Mouse (Mus musculus) forebrain, embryonic 16.5 days (tissue): ENCODE results near the gene Tmem144. TPM values are rescaled to one million over a fixed set of nuclear protein-coding genes. Genes with fewer than 3 reads are reported as not detected.

Source experiments
- ATAC-seq: fragments of 200-750 bp; cut with Nextera tagmentation; 2 replicates; pipeline ENCODE4 v1.8.0; 2017; ENCODE audit warnings: mild to moderate bottlenecking, moderate library complexity
- H3K27ac ChIP-seq: fragments of 300-500 bp; sonication (generic); 2 replicates; pipeline ENCODE4 v1.5.1; 2014; ENCODE audit warnings: low read length, control low read depth
- H3K27me3 ChIP-seq: fragments of 300-500 bp; sonication (generic); replicated peaks from 2 replicates; pipeline ENCODE4 v1.6.1; 2014; ENCODE audit warnings: low read length; ENCODE audit not compliant: control insufficient read depth, insufficient read depth
- H3K36me3 ChIP-seq: fragments of 300-500 bp; sonication (generic); 2 replicates; pipeline ENCODE4 v1.6.1; 2014; ENCODE audit not compliant: control insufficient read depth, insufficient read depth
- H3K4me1 ChIP-seq: fragments of 300-500 bp; sonication (generic); replicated peaks from 2 replicates; pipeline ENCODE4 v1.6.1; 2014; ENCODE audit warnings: low read length; ENCODE audit not compliant: control insufficient read depth, insufficient read depth
- H3K4me2 ChIP-seq: fragments of 300-500 bp; sonication (generic); 2 replicates; pipeline ENCODE4 v1.6.1; 2014; ENCODE audit warnings: mild to moderate bottlenecking, low read length, control low read depth
- H3K4me3 ChIP-seq: fragments of 300-500 bp; sonication (generic); replicated peaks from 2 replicates; pipeline ENCODE4 v1.5.1; 2014; ENCODE audit warnings: mild to moderate bottlenecking, low read length, control low read depth
- H3K9ac ChIP-seq: fragments of 300-500 bp; sonication (generic); replicated peaks from 2 replicates; pipeline ENCODE4 v1.6.1; 2014; ENCODE audit warnings: low read depth, low read length, control low read depth
- H3K9me3 ChIP-seq: fragments of 300-500 bp; sonication (generic); 2 replicates; pipeline ENCODE4 v1.6.1; 2016; ENCODE audit warnings: low read length; ENCODE audit not compliant: control insufficient read depth
- WGBS: fragments of 180-500 bp; shearing (Covaris S2); extraction: QIAGEN DNeasy Blood & Tissue Kit; methylation state at CpG from one replicate; pipeline ENCODE4 v1.1.7; 2014; 5-methylcytosine and 5-hydroxymethylcytosine counted together
- polyA plus RNA-seq: library from polyadenylated mRNA; unstranded; fragments of >200 nt; fragmentation: Nextera tagmentation; extraction: Ambion mirVana; gene quantifications from 2 replicates; pipeline ENCODE4 v1.2.1, GENCODE M21; 2015

Tmem144 gene
- polyA plus RNA-seq, 1 experiment from 2014 or later = 1.9 TPM

DNA sequence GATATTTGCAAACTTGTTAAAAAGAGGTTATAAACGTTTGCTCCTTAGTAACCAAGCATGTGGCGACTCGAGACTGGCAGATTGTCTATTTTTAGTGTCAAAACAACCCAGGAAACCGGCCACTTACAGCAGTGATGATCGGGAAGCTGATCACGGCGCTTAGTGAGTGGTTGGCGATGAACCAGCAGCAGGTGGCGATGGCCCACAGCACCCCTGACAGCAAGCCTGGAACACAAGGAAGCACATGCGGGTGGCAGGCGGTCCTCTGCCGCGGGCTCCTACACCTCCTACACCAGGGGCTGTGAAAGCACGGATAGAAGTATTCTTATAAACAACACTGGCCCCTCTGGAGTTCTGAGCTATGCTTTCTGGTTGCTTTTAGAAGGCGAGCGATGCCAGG is 31.4 kb downstream of the Tmem144 start:
- H3K4me3 ChIP-seq = no peak overlapping the region
- H3K9ac ChIP-seq = no peak overlapping the region
- no peak overlapping the region for H3K4me2 ChIP-seq
- H3K9me3 ChIP-seq = no peaks in the 10 kb centered on the region
- no peak for ATAC-seq
- WGBS = 83% methylated on average over 16 of the region's 16 CpGs
- peaks cover 2% of the 10 kb centered on the region; the same call in 1 of the 2 replicates for H3K4me1 ChIP-seq
- H3K27ac ChIP-seq = no peak overlapping the region
- H3K36me3 ChIP-seq = no peaks in the 10 kb centered on the region
- no peaks in the 10 kb centered on the region for H3K27me3 ChIP-seq

DNA sequence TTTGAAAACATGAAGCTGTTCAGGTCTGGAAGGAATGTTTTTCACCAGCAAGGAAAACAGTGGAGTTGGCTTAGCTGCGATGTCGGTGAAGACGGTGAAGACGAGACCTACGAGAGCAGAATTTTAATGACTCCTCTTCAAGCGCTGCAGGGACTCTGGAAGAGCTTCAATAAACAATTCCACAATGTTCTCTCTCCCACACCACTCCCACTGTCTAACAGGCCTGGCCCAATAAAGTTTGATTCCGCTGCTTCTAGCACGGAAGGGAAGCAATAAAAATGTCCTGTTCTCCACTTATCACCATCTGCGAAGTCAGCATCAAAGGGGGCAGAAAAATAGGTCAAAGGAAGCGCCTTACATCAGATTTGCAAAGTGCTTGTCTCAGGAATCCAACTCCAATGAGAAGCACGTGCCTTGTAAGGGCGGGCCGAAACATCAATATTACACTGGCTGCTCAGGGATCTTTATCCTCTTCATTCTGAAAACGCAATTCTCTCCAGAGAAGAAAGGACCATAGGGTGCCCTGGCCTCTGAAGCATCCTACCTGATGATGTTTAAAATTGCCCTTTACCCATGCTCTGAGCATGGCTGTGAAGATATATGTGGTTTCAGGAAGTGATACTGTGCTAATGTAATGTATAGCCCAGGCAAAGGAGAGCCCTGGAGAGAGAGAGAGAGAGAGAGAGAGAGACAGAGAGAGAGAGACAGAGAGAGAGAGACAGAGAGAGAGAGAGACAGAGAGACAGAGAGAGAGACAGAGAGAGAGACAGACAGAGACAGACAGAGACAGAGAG is 34.2 kb downstream of the Tmem144 start:
- H3K4me1 ChIP-seq = peaks cover 5% of the 10 kb centered on the region
- no peak overlapping the region for H3K4me2 ChIP-seq
- WGBS = 56% methylated on average over 14 of the region's 14 CpGs
- no peak overlapping the region for H3K4me3 ChIP-seq
- H3K9ac ChIP-seq = no peak overlapping the region
- no peaks in the 10 kb centered on the region for H3K27me3 ChIP-seq
- no peaks in the 10 kb centered on the region for H3K36me3 ChIP-seq
- ATAC-seq = no peak
- H3K27ac ChIP-seq = no peak overlapping the region
- no peaks in the 10 kb centered on the region for H3K9me3 ChIP-seq

DNA sequence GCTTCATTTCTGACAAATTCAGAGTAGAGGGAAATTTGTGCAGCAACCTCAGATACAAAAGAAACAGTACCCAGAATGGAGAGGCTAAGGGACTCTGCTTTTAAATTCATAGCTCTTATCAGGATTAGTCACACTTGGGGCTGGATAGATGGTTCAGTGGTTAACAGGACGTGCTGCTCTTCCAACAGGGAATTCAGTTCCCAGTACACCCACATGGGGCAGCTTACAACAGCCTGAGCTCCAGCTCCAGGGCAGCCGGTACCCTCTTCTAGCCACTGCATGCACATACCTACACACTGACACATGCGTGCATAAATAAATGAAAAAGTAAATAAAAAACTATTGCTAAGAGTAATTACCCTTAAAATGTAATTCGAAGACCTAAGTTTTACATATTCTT is 36.3 kb downstream of the Tmem144 start:
- Histone ChIP-seq H3K36me3 (no peaks in the 10 kb centered on the region), H3K4me1 (peaks cover 5% of the 10 kb centered on the region), H3K4me3 (no peak overlapping the region), H3K27me3 (no peaks in the 10 kb centered on the region), H3K9me3 (no peaks in the 10 kb centered on the region), H3K9ac (no peak overlapping the region), H3K4me2 (no peak overlapping the region), H3K27ac (no peak overlapping the region)
- 83% methylated on average over 4 of the region's 4 CpGs for WGBS
- ATAC-seq = no peak

GRCm38 (mm10) chr3:79813814-79814490 is 38.6 kb downstream of the Tmem144 start:
- H3K4me3 ChIP-seq = no peak overlapping the region; the same call in 1 of the 2 replicates
- ATAC-seq = peak; percentile 90
- H3K36me3 ChIP-seq = no peaks in the 10 kb centered on the region
- peak overlapping the region; percentile 45 for H3K4me2 ChIP-seq
- peaks cover 5% of the 10 kb centered on the region for H3K4me1 ChIP-seq
- no peaks in the 10 kb centered on the region for H3K9me3 ChIP-seq
- no peak overlapping the region for H3K27ac ChIP-seq
- H3K27me3 ChIP-seq = no peaks in the 10 kb centered on the region
- WGBS = 29% methylated on average over 19 of the region's 19 CpGs
- 0 out of 2 replicates have a peak overlapping the region, but pooled peaks have one; percentile 37 for H3K9ac ChIP-seq

GRCm38 (mm10) chr3:79812042-79812441 is 40.5 kb downstream of the Tmem144 start:
- Histone ChIP-seq H3K9me3 (no peaks in the 10 kb centered on the region), H3K4me2 (no peak overlapping the region), H3K36me3 (no peaks in the 10 kb centered on the region), H3K27ac (no peak overlapping the region), H3K9ac (no peak overlapping the region), H3K4me1 (peaks cover 2% of the 10 kb centered on the region; the same call in 1 of the 2 replicates), H3K4me3 (no peak overlapping the region), H3K27me3 (no peaks in the 10 kb centered on the region)
- ATAC-seq = no peak
- 91% methylated on average over 2 of the region's 2 CpGs for WGBS

- H3K9me3 ChIP-seq = no peaks in the 10 kb centered on the region
- H3K9ac ChIP-seq = no peak overlapping the region
- no peak overlapping the region for H3K4me2 ChIP-seq
- 47% methylated on average over 3 of the region's 3 CpGs for WGBS
- peaks cover 2% of the 10 kb centered on the region; the same call in 1 of the 2 replicates for H3K4me1 ChIP-seq
- H3K36me3 ChIP-seq = no peaks in the 10 kb centered on the region
- no peaks in the 10 kb centered on the region for H3K27me3 ChIP-seq
- no peak overlapping the region for H3K27ac ChIP-seq
- no peak overlapping the region for H3K4me3 ChIP-seq
- ATAC-seq = no peak
These were observed 40.9 kb downstream of the Tmem144 start for GRCm38 (mm10) chr3:79811632-79812031.

DNA sequence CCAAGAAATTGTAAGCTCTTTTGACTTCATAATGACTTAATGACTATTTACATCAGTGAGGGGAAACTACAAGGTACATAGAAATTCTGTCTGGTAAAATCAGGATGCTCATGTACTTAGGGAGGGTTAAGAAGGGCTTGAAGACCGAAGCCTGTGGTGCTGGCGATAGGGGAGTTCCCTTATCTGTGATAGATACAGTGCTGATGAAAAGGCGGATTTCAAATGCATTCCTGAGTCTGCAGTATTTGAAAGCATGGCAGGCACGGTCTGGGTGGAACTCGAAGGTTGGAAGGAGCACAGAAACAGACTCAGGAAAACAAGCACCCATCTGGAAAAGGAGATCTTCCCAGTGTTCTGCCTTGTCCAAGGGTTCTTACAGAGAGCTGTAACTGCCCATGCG is 42.0 kb downstream of the Tmem144 start:
- Histone ChIP-seq H3K9ac (no peak overlapping the region), H3K4me3 (no peak overlapping the region), H3K27ac (no peak overlapping the region), H3K4me1 (peaks cover 2% of the 10 kb centered on the region; the same call in 1 of the 2 replicates), H3K36me3 (no peaks in the 10 kb centered on the region), H3K27me3 (no peaks in the 10 kb centered on the region), H3K9me3 (no peaks in the 10 kb centered on the region), H3K4me2 (no peak overlapping the region)
- 72% methylated on average over 6 of the region's 6 CpGs for WGBS
- ATAC-seq = no peak

DNA sequence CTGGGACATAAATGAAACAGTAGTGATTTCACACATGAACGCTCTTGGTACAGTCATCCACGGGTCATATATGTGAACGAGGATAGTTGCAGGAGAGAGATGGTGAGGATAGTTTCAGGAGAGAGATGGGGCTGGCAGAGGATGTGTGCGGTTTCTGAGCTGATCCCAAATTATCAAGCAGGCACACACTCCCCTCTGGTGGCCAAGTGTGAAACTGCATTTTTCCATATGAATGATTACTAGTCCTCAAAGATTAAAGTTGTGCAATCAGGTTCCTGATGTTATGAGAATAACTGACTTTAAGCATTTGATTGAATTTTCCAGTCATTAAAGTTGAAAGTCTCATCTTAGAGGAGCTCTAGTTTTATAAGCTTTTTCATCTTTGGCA is 43.4 kb downstream of the Tmem144 start:
- peak; percentile 75 for ATAC-seq
- Histone ChIP-seq H3K27me3 (no peaks in the 10 kb centered on the region), H3K27ac (no peak overlapping the region), H3K9me3 (no peaks in the 10 kb centered on the region), H3K4me3 (no peak overlapping the region), H3K4me1 (peaks cover 2% of the 10 kb centered on the region; the same call in 1 of the 2 replicates), H3K4me2 (no peak overlapping the region), H3K9ac (no peak overlapping the region), H3K36me3 (no peaks in the 10 kb centered on the region)
- WGBS = 12% methylated on average over 4 of the region's 4 CpGs

GRCm38 (mm10) chr3:79808530-79809179 is 43.9 kb downstream of the Tmem144 start:
- H3K9me3 ChIP-seq = no peaks in the 10 kb centered on the region
- no peak overlapping the region for H3K4me3 ChIP-seq
- 77% methylated on average over 9 of the region's 9 CpGs for WGBS
- H3K27ac ChIP-seq = no peak overlapping the region
- H3K4me1 ChIP-seq = peaks cover under 1% of the 10 kb centered on the region; the same call in 1 of the 2 replicates
- H3K36me3 ChIP-seq = no peaks in the 10 kb centered on the region
- ATAC-seq = peak; percentile 42; the same call in 1 of the 2 replicates
- no peak overlapping the region for H3K4me2 ChIP-seq
- no peaks in the 10 kb centered on the region for H3K27me3 ChIP-seq
- H3K9ac ChIP-seq = no peak overlapping the region
